Mouse (Mus musculus): ENCODE results near the gene Dhrs4. TPM values are rescaled to one million over a fixed set of nuclear protein-coding genes. Genes with fewer than 3 reads are reported as not detected.

Dhrs4 gene
- 10 to 100 TPM; 42.1 to 47.7 TPM for total RNA-seq (2021)
- long read RNA-seq, experiment 1, transcript Dhrs4-201 (8 exons, 1,392 nt) = major isoform, 23 of 35 reads
- long read RNA-seq, experiment 1, partial matches to known transcripts = 3 of 35 reads
- long read RNA-seq, experiment 1, other reads (novel, unspliced or antisense) = 9 of 35 reads
- long read RNA-seq, experiment 2, transcript Dhrs4-201 (8 exons, 1,392 nt) = major isoform, 20 of 31 reads
- long read RNA-seq, experiment 2, partial matches to known transcripts = 5 of 31 reads
- long read RNA-seq, experiment 2, other reads (novel, unspliced or antisense) = 4 of 31 reads

GRCm38 (mm10) chr14:55478651-55479599 is at the start of gene Dhrs4:
Gene Dhrs4, plus strand, starts transcription at chr14:55478758.
- DNase-seq = peak; percentile 77

- DNase-seq = no peak
These were observed 48.3 kb upstream of the Dhrs4 start for GRCm38 (mm10) chr14:55430255-55430654.

- DNase-seq = no peak
These were observed 45.5 kb upstream of the Dhrs4 start for GRCm38 (mm10) chr14:55433052-55433451.

GRCm38 (mm10) chr14:55434825-55435224 is 43.7 kb upstream of the Dhrs4 start:
- no peak for DNase-seq

- no peak for DNase-seq
These were observed 41.4 kb upstream of the Dhrs4 start for GRCm38 (mm10) chr14:55437118-55437517.

GRCm38 (mm10) chr14:55438193-55438784 is 40.3 kb upstream of the Dhrs4 start:
- DNase-seq = peak; percentile 35

- DNase-seq = no peak
These were observed 20.9 kb upstream of the Dhrs4 start for GRCm38 (mm10) chr14:55457693-55458092.

- DNase-seq = peak; percentile 16
These were observed 20.3 kb upstream of the Dhrs4 start for GRCm38 (mm10) chr14:55458273-55458672.

- DNase-seq = no peak
These were observed 19.8 kb upstream of the Dhrs4 start for GRCm38 (mm10) chr14:55458761-55459160.

- DNase-seq = no peak
These were observed 18.8 kb upstream of the Dhrs4 start for GRCm38 (mm10) chr14:55459796-55460195.

GRCm38 (mm10) chr14:55460297-55460696 is 18.3 kb upstream of the Dhrs4 start:
- DNase-seq = no peak

- DNase-seq = no peak
These were observed 16.8 kb upstream of the Dhrs4 start for GRCm38 (mm10) chr14:55461757-55462156.

GRCm38 (mm10) chr14:55466481-55466880 is 12.1 kb upstream of the Dhrs4 start:
- no peak for DNase-seq

- no peak for DNase-seq
These were observed 11.4 kb upstream of the Dhrs4 start for GRCm38 (mm10) chr14:55467108-55467507.

GRCm38 (mm10) chr14:55468301-55468741 is 10.2 kb upstream of the Dhrs4 start:
- no peak for DNase-seq

GRCm38 (mm10) chr14:55469041-55469440 is 9.5 kb upstream of the Dhrs4 start:
- no peak for DNase-seq

GRCm38 (mm10) chr14:55469821-55470220 is 8.7 kb upstream of the Dhrs4 start:
- no peak for DNase-seq

- DNase-seq = no peak
These were observed 7.8 kb upstream of the Dhrs4 start for GRCm38 (mm10) chr14:55470806-55471205.

GRCm38 (mm10) chr14:55475654-55476053 is 2.9 kb upstream of the Dhrs4 start:
- no peak for DNase-seq

- DNase-seq = no peak
These were observed 1.1 kb upstream of the Dhrs4 start for GRCm38 (mm10) chr14:55477421-55477820.

GRCm38 (mm10) chr14:55477829-55478228 is 729 bp upstream of the Dhrs4 start:
- DNase-seq = no peak

- no peak for DNase-seq
These were observed 1.1 kb downstream of the Dhrs4 start for GRCm38 (mm10) chr14:55479629-55480028.
